Mouse (Mus musculus) frontal cortex, adult (tissue): ENCODE data around the gene Orm1.

Experiments used
- ATAC-seq: cut with Nextera tagmentation; 2 replicates; pipeline ENCODE4 v1.9.2; 2017; ENCODE audit warnings: mild to moderate bottlenecking, moderate library complexity, mixed read lengths; ENCODE audit not compliant: low TSS enrichment

The Orm1 gene

GRCm38 (mm10) chr4:63355877-63356665 lies 11.7 kb downstream of the Orm1 start, which contains the start of gene Orm3:
Orm3 (plus strand) TSS chr4:63356162.
- ATAC-seq, result no peak

GRCm38 (mm10) chr4:63356981-63357570 lies 12.7 kb downstream of the Orm1 start:
- no peak for ATAC-seq

- no peak for ATAC-seq
These were observed 15.5 kb downstream of the Orm1 start for GRCm38 (mm10) chr4:63359861-63360260.

- no peak for ATAC-seq
These were observed 17.8 kb downstream of the Orm1 start, which contains the start of gene Orm2 for GRCm38 (mm10) chr4:63362150-63362549. Orm2 (plus strand) TSS chr4:63362449.

GRCm38 (mm10) chr4:63368577-63368976 lies 24.2 kb downstream of the Orm1 start:
- ATAC-seq, result peak; percentile 92

GRCm38 (mm10) chr4:63370897-63371296 lies 26.5 kb downstream of the Orm1 start:
- no peak for ATAC-seq

- peak; percentile 66 for ATAC-seq
These were observed 27.5 kb downstream of the Orm1 start for GRCm38 (mm10) chr4:63371890-63372289.

GRCm38 (mm10) chr4:63373404-63373803 lies 29.0 kb downstream of the Orm1 start:
- no peak for ATAC-seq

- no peak for ATAC-seq
These were observed 30.0 kb downstream of the Orm1 start for GRCm38 (mm10) chr4:63374331-63374730.

- ATAC-seq, result no peak
These were observed 31.0 kb downstream of the Orm1 start for GRCm38 (mm10) chr4:63375367-63375766.

- ATAC-seq, result peak; percentile 41; the same call in 1 of the 2 replicates
These were observed 33.1 kb downstream of the Orm1 start for GRCm38 (mm10) chr4:63377483-63377882.

- ATAC-seq, result no peak
These were observed 38.5 kb downstream of the Orm1 start for GRCm38 (mm10) chr4:63382676-63383369.

- ATAC-seq, result peak; percentile 27; the same call in 1 of the 2 replicates
These were observed 39.1 kb downstream of the Orm1 start for GRCm38 (mm10) chr4:63383474-63383873.

- ATAC-seq, result no peak
These were observed 39.9 kb downstream of the Orm1 start for GRCm38 (mm10) chr4:63384262-63384661.

- no peak for ATAC-seq
These were observed 40.9 kb downstream of the Orm1 start for GRCm38 (mm10) chr4:63385253-63385652.

- no peak for ATAC-seq
These were observed 41.4 kb downstream of the Orm1 start for GRCm38 (mm10) chr4:63385784-63386183.

GRCm38 (mm10) chr4:63388029-63388428 lies 43.7 kb downstream of the Orm1 start:
- no peak for ATAC-seq

- ATAC-seq, result no peak
These were observed 44.9 kb downstream of the Orm1 start for GRCm38 (mm10) chr4:63389121-63389886.

- no peak for ATAC-seq
These were observed 45.6 kb downstream of the Orm1 start for GRCm38 (mm10) chr4:63389887-63390528.

GRCm38 (mm10) chr4:63391322-63391721 lies 47.0 kb downstream of the Orm1 start:
- no peak for ATAC-seq
